Mouse (Mus musculus): ENCODE data around the gene Kcnt2. TPM values are rescaled to one million over a fixed set of nuclear protein-coding genes. Genes with fewer than 3 reads are reported as not detected.

Kcnt2 gene
- total RNA-seq, 2 experiments from 2014 or later, result 2.9 TPM

DNA sequence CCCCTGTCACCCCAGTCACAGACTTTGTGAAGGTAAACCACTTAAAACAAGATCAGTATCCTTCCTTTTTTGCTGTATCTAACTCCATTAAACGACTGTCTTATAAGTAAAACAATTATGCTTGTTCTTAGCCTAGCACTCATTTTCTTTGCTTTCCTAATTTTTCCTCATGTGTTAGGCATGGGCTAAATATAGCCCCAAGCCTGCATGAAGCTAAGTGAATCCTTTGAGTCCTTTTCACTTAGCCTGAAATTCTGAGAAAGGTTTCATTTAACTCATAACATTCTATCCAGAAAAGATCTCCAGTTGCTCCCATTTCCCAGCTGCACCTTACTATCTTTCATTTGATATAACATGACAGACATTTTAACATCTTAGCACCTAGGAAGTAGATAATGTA lies 127.6 kb downstream of the Kcnt2 start:
- intact Hi-C loops (cut with DNase I), result no loop called here
- DNase-seq, result no peak

DNA sequence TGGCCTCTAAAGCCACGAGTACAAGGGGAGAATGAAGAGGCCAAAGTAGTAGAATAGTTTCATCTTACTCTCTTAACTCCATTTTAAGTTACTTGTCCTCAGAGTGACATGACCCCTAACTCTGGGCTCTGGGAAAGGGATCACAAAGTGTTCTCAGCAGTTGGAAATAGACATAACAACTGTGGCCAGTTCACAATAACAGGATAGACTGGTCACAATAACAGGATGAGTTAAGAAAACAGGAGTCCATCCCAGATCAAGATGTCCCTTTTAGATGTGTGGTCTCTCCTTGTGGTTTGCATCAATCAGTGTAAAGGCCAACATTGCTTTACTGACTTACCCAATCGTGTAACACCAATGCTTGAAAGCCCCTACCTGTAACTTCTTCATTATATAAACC lies 132.8 kb downstream of the Kcnt2 start:
- DNase-seq, result no peak
- intact Hi-C loops (cut with DNase I), result no loop called here

DNA sequence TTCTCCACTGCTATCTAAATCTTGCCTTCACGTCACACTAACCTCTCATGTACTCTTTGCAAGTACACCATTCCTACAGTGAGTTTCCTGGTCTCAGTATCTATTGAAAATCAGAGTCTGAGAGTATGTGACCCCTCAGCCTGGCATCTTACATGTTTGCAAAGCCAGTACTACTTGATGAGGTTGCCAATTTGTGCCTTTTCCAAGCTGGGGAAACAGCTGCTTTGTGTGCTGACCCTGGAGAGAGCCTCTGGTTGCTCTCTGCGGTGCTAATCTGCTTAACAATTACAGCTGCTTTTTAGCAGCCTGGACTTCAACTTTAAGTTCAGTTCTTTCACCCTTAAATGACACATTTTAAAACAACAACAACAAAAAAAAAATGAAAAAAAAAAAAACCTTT lies 133.6 kb downstream of the Kcnt2 start:
- peak; percentile 21 to 42 for DNase-seq
- intact Hi-C loops (cut with DNase I), result no loop called here

DNA sequence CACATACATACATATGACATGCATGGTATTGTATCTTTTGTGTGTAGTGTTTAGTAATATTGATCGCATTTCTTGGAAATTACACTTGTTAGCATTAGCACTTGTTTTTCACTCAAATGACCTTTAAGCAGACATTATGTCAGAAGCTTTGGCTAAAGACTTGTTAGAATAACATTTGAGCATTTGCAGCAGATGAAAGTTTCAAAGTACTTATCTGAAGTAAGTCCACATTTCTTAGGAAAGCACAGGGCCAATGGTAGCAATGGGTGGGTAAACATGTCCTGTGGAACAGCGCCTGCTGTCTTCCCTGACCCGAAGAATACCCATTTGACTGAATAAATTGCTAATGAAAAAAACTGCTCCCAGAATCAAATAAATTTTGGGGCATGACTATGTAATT lies 135.1 kb downstream of the Kcnt2 start:
- peak; percentile 15 to 16 for DNase-seq
- intact Hi-C loops (cut with DNase I), result no loop called here

DNA sequence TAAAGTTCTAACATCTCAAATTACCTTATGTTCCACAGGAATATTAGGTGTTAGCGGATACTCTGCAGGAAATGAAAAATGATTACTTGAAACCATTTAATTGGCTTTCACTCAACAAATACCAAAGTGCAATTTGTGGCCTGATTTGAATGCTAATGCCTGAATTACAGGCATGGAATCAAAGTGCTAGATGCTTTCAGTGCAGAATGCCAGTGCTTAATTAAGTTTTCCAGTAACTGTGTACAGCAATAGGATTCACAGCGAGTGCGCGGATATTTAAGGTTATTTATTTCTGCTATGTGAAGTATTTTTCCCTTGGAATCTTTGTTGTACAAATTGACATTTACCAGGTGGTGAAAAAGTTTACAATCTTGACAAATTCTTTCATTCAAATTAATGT lies 144.3 kb downstream of the Kcnt2 start:
- DNase-seq, result no peak
- intact Hi-C loops (cut with DNase I), result no loop called here

DNA sequence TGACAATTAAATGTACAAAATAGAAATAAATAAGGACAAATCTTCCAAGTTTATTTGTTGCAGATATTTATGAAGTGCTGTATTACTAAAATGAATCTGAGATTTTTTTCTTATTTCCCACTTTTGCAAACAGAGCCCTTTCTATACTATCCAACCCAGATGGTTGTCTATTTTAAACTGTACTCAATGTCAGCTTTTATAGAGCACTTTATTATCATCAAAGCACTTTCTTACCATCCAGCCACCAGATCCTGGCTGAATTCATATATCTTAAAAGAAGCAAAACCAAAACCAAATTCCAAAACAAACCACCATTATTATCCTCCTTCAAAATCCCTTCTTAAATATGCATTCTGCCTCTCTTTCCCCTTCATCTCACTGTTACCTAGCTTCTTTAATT lies 151.8 kb downstream of the Kcnt2 start:
- intact Hi-C loops (cut with DNase I), result no loop called here
- no peak for DNase-seq

DNA sequence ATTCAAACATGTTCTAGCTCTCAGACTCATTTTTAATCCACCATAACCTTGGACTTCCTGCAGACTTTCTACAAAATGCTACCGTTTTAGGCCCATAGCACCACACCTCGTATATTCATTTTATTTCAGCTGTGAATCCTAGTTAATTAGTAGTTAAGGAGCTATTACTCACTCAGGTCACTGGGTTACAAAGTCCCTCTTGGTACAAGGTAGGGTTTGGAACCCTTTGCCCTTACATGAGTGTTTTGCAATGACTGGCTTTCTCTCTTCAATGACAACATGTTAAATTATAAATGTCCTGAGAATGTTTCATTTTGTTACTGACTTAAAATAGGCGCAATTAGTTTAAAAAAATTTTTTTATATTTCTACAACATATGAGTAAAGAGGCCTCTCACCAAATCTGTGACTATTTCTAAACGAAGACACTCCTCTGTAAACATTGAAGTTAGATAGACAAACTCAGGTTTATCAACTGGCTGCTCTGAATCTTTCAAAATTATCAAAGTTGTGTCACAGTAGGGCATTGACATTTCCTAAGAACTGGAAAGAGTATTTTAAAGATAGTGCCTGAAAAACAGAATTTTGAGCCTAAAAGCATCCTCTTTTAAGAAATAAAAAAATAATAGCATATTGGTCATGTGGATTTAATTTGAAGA lies 160.8 kb downstream of the Kcnt2 start:
- no peak for DNase-seq

DNA sequence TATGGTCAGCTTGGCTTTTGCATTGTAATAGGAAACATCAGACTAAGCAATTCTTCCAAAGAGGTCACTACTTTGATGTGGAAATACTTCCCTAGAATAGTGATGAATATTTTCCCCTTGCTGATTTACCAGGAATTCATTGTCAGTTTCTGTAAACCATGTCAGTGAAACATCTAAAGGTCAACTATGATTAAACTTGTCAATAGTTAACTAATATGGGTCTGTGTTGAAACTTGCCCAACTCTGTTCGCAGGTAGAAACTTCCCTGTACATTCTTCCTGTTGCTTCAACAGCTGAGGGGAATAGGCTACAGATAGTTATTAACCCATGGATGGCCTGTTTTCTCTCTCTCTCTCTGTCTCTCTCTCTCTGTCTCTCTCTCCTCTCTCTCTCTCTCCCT lies 169.8 kb downstream of the Kcnt2 start:
- intact Hi-C loops (cut with DNase I), result no loop called here
- no peak for DNase-seq

More for the DNA sequence above, 160.8 kb downstream of the Kcnt2 start:
- intact Hi-C loops (cut with DNase I), result no loop called here

DNA sequence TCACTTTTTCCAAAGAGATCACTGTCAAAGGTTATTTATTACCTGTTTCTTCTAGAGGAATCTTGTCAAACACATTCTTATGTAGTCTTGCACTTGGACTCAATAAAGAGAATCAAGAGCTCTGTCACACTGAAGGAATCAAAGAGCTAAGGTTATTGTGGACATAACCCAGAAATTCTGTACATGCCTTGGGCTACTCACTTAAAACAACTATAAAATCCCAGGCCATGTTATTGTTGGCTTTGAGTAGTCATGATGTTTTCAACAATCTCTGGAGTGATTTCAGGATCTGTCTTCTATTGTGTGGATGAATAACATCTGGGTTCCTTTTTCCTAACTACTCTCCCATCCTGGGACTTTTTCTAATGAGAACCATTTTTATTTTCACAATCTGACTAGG lies 177.0 kb downstream of the Kcnt2 start:
- DNase-seq, result peak; percentile 15 to 25
- intact Hi-C loops (cut with DNase I), result no loop called here

DNA sequence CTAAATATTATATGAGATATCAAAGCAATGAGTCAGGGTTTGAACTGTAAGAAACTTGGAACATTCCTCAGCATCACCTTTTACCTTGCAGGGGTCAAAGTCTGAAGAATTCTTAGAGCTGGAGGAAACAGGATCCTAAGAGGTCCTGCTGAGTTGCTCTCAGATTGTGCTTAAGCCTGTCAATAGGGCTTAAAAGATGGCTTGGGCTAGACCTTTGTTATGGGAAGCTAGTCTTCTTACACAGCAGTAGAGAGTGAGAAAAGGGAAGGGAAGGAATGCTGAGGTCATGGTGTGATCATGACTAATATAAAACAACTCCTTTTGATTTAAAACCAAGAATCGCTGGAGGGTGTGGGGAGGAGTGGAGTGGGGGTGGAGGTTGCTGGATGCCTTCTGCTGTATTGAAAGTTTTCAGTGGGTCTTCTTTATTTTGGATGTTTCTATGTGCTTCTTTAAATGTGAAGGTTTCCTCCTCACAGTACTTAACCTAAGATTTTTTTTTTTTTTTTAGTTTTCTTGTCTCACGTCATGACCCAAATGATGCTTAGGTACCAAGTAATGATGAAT lies 183.4 kb downstream of the Kcnt2 start:
- no peak for DNase-seq
- intact Hi-C loops (cut with DNase I), result no loop called here

DNA sequence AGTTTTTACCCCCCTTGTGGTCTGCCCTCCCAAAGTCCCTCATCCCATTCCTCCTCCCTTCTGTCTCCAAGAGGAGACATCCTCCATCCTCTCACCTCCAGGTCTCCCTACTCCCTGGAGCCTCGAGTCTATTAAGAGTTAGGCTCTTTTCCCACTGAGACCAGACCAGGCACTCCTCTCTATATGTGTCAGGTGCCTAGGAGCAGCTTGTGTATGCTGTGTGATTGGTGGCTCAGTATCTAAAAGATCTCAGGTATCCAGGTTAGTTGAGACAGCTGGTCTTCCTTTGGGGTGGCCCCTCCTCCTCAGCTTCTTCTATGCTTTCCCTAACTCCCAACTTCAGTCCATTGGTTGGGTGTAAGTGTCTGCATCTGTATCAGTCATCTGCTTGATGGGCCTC lies 186.1 kb downstream of the Kcnt2 start:
- intact Hi-C loops (cut with DNase I), result no loop called here

DNA sequence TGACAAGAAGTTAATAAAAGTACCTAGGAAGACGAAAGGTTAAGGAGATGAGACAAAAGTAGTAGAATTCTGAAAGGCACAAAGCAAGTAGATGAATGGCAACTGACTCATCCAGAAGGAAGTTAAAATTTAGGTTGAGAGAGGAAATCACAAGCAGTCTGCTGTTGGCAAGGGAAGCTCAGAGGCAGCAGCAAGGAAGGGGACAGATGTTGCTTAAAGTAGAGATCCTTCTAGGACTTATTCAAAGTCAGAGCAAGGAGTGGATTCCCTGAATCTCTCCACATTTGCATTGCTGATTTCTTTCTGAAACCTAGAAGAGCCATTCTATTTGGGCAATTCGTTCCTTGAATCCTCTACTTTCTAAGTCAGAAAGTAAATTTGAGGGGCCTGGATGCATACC lies 188.8 kb downstream of the Kcnt2 start:
- intact Hi-C loops (cut with DNase I), result no loop called here
- DNase-seq, result no peak

More for the DNA sequence above, 186.1 kb downstream of the Kcnt2 start:
- no peak for DNase-seq

DNA sequence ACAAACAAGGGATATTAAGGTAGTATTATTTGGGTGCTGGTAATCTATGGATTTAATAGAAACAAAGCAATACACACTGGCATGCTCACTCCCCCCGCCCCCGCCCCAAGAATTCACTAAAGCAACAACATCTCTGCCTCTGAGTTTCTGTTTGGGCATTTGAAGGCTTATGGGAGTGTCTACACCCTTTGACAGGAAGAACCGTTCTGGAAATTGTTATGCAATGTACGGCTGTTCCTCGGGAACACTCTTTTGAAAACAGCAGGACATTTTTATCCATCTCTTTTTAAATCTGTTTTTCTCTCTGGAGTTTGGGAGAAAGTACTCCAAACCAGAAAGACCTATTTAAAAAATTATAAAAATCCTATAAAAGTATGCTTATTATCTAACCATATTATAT lies 192.2 kb downstream of the Kcnt2 start:
- no peak for DNase-seq

DNA sequence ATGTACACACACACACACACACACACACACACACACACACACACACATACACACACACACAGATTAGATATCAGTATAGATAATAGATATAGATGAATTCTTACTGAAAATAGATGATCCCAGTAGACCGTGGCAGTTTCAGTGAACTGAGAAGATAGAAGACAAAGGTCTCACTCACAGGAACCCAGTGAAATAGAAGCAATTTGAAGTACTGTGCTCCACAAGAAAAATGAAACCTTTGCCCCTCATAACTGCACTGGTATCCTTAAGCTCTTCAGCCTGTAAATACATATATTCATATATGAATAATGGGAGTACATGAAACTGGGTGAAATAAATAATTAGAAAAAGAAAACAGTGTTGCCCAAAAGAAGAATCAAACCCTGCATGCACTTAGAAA lies 197.9 kb downstream of the Kcnt2 start:
- no peak for DNase-seq
- intact Hi-C loops (cut with DNase I), result no loop called here

More for the DNA sequence above, 192.2 kb downstream of the Kcnt2 start:
- intact Hi-C loops (cut with DNase I), result no loop called here

DNA sequence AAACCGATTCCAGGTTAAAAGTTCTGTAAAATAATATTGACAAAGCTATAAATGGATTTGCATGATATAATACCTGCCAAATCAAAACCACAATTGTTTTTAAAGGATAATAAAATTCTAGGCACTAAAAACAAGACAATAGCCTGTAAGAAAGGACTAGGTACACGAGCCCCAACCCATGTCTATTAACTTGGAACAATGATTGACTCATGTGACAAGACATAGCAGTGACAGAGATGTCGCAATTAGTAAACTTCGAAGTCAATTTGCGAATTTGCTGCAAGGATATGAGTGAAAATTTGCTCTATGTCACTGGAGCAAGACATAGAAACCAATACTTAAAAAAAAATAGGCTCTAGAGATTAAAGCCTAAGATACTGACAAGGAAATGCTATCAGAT lies 198.4 kb downstream of the Kcnt2 start:
- no peak for DNase-seq
- intact Hi-C loops (cut with DNase I), result no loop called here

DNA sequence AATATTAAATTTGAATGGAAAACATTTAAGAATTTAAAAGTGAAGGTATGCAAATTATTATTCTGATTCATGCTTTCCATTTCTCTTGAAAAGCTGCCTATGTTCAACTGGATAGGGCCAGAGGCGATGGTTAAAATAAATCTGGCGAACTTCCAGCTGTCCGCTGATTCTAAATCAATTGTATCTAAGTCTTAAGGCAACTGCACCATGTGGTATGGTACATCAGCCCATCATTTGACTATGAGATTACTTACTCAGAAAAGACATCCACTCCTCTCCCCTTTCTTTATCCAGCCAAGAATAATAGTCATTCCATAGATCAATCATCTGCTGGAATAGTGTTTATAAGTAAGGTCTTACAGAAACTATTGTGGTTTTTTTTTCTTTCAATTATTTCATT lies 205.5 kb downstream of the Kcnt2 start:
- DNase-seq, result no peak
- intact Hi-C loops (cut with DNase I), result no loop called here

DNA sequence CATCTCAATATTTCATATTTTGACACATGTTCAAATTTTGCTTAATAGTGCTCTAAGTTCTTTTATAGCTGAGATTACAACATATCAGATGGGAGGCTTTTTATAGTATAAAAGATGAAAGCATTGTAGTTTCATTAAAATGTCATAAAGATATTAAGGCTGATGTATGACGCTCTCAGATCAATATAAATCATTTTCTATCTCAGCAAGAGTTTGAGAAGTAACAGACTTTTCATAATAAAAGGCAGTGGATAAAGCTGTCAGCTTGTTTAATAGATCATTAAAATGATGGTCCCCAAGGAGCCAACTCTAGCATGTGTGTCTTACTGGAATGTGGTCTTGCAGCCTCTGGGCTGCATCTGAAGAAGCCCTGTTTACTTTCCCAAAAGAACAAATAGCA lies 206.0 kb downstream of the Kcnt2 start:
- DNase-seq, result no peak
- intact Hi-C loops (cut with DNase I), result no loop called here

DNA sequence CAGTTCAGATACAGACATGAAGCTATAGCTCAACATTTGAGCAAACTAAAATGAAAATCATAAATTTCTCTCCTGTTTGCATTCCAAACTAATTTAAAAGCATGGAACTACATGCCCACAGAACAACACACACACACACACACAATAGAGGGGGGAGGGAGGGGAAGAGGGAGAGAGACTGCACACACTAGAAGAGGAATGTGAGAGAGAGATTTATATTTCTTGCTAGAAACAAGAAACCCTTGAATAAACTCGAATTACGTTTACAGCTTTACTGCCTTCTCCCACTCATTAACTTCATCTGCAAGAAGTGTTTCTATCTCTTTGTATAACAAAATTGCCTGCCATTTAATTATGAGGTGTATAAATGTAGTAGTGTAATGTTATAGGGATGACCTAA lies 209.9 kb downstream of the Kcnt2 start:
- no peak for DNase-seq
- intact Hi-C loops (cut with DNase I), result no loop called here

DNA sequence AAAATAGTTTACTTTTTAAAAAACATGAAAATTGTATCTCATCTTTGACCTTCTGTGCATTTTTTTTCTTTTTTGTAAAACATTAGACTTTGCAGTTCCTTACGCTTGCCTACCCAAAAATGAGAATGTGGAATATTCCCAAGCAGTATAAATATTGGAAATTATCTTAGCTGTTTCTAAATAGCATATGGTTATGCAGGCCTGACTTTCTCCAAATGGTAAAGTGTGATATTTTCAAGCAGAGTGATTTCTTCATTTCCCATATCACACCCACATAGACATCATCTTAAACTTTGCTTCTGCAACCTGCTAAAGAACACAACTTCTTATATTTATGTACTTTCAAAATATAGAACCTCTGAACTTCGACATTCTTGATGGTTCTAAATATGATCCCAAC lies 210.9 kb downstream of the Kcnt2 start:
- DNase-seq, result no peak
- intact Hi-C loops (cut with DNase I), result no loop called here

DNA sequence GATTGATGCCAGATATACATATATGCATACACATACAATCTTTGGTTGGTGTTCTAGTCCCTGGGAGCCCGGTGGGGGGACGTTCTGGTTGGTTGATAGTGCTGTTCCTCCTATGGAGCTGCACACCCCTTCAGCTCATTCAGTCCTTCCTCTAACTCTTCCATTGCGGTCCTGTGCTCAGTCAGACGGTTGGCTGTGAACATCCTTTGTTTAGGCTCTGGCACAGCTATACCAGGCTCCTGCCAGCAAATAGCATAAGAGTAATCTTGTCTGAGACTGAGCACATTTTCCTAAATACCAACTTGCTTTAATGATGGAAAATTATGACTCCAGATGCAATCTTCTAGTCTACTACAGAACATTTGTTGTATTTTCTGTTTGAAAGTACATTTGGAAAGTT lies 222.4 kb downstream of the Kcnt2 start:
- no peak for DNase-seq
- intact Hi-C loops (cut with DNase I), result no loop called here

DNA sequence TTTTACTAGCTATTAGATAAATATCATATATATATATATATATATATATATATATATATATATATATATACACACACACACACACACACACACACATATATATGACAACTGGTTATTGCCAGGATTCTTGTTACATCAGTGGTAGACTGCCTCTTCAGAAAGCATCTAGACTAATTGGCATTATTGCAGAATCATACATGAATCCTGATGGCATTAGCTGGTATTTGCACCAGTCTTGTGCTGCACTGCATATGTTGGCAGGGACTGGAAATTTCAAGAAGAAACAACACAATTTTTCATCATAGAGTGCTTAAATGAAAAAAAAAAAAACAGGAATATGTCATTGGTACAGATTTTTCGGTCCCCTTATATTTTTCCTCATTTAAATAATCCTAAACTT lies 223.6 kb downstream of the Kcnt2 start:
- intact Hi-C loops (cut with DNase I), result no loop called here
- DNase-seq, result no peak

DNA sequence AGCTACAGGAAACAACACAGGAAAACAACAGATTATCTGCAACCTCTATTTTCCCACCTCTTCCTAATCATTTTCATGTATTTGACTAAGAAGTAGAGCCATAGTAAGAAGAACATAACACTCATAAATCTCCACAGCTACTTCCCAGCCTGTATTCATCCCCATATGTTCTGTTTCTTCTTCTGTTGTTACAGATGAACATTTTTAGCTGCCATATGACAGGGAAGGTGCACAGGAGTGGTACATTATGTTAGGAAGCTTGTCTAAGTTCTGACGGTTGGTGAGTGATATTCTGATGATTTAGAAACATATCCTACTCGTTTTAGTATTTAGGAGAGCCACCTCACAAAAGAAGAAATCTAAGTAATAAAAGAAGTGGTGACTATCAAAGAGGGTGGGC lies 231.0 kb downstream of the Kcnt2 start:
- intact Hi-C loops (cut with DNase I), result no loop called here
- DNase-seq, result no peak

DNA sequence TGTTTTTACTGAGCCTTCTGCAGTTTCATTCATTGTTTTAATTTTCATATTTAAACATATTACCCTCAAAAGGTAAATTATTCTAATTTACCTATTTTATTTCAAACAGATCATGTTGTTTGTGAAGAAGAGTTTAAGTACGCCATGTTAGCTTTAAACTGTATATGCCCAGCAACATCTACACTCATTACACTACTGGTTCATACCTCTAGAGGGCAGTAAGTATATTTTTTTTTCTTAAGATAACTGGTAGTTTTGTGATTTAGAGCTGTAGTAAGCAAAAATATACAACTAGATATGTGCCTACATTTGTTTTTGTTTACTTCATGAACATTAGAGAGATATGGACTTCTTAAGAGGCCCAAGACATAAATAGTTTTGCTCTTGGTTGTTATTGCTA lies 238.1 kb downstream of the Kcnt2 start:
- intact Hi-C loops (cut with DNase I), result no loop called here

More for the DNA sequence above, 238.1 kb downstream of the Kcnt2 start:
- no peak for DNase-seq
